Mouse (Mus musculus) G1E-ER4 (cell line): ENCODE data around the gene Wdr86. TPM values are rescaled to one million over a fixed set of nuclear protein-coding genes. Genes with fewer than 3 reads are reported as not detected.

Experiments
- GATA1 ChIP-seq: IDR thresholded peaks from one replicate; pipeline ENCODE4 v1.8.0; 2012; ENCODE audit warnings: low read length, inconsistent platforms
- polyA plus RNA-seq: library from polyadenylated mRNA; stranded (reverse); fragments of >175 nt; gene quantifications from 2 replicates; pipeline ENCODE4 v1.2.3, GENCODE M21; 2012

The Wdr86 gene
- polyA plus RNA-seq, 1 experiment = not detected

DNA sequence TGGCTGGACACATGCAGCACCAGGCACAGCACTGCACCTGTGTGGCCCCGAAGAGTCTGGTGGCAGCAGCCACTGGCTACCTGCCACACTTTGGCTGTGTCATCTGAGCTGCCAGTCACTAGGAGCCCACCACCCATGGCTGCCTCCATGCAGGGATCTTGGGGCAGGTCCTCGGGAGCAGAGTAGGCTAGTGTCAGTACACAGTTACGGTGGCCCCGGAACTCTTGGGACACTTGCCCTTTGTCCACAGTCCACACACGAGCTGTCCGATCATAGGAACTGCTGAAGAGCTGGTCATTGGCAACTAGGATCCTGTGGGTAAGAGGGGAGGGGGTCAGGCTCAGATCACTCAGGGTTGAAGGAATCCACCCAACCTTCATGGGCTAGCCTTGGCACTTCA is 12.5 kb downstream of the Wdr86 start:
- no peak for TF ChIP-seq GATA1

DNA sequence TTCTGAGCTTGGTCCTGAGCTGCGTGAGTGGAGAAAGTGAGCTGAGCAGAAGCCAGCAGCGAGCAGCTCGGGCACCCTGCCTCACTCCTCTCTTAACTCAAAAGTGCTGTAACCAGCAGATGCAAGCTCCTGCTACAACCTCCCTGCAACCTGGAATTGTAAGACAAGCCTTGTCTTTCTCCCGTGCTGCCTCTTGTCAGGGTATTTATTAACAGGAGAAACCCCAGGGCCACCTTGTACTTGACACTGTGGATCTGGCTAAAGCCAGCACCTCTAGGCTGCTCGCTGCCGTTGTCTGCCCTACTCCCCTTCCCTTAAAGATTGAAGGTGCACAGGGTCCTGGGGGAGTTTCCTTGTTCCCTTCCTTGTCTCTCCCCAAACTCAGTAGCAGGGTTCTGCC is 16.5 kb downstream of the Wdr86 start:
- no peak for TF ChIP-seq GATA1

DNA sequence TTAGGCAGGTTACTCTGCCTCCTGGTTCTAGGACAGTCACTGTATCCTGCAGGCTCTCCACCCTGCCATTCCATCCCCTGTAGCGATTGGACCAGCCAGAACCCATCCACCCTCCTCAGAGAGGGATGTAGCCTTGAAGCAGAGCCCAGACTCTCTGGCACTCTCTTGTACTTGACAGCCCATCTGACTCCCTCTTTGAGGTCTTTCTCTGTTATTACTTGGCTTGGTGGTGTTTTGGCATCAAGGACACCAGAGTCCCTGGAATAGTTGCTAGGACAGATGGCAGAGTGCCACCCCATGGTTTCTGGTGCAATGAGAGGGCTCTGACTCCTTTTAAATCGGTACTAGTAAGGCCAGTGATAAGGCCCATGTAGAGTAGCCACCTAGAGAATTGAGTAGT is 17.3 kb downstream of the Wdr86 start:
- no peak for TF ChIP-seq GATA1

DNA sequence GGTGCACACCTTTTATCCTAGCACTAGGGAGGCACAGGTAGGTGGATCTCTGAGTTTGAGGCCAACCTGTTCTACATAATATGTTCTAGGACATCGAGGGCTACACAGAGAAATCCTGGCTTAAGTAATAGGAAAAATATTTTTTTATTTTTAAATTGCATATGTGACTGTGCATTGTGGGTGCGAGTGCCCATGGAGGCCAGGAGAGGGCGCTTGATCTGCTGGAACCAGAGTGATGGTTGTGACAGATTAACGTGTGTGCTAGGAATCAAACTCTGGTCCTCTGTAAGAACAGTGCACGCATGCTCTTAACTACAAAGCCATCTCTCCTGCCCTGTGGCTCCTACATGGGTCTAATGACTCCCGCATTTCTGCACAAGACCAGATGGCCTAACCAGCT is 18.9 kb downstream of the Wdr86 start:
- no peak for TF ChIP-seq GATA1

GRCm38 (mm10) chr5:24709962-24710361 is 20.6 kb downstream of the Wdr86 start:
- no peak for TF ChIP-seq GATA1

- no peak for TF ChIP-seq GATA1
Observed at GRCm38 (mm10) chr5:24704615-24705014, 25.9 kb downstream of the Wdr86 start.

- no peak for TF ChIP-seq GATA1
Observed at GRCm38 (mm10) chr5:24701271-24701670, 29.3 kb downstream of the Wdr86 start.

GRCm38 (mm10) chr5:24696704-24697103 is 33.8 kb downstream of the Wdr86 start:
- TF ChIP-seq GATA1 = no peak

DNA sequence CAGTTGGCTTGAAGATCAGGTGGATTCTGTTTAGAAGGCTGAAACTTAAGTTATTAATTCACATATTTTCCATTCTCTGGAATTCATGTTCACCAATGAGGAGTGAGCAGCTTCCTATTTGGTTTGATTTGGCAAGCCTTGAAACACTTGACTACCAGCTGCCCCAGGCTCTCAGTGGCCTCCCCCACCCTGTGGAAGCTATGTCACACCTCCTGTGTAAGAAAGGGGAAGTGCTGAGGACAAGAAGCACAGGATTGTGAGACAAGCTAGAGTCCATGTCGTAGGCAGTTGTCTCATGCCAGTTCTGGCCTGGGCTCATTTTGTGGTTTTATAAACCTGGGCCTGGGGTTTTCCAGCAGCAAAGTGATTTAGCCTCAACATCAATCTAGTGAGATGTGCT is 42.8 kb downstream of the Wdr86 start:
- TF ChIP-seq GATA1 = no peak

- no peak for TF ChIP-seq GATA1
Observed at GRCm38 (mm10) chr5:24686176-24686575, 44.4 kb downstream of the Wdr86 start.

GRCm38 (mm10) chr5:24685366-24686093 is 45.0 kb downstream of the Wdr86 start, which contains the start of gene Nub1:
TSS of gene Nub1 (plus strand) at chr5:24685532.
- TF ChIP-seq GATA1 = no peak

GRCm38 (mm10) chr5:24684578-24685365 is 45.8 kb downstream of the Wdr86 start:
- TF ChIP-seq GATA1 = no peak

- TF ChIP-seq GATA1 = no peak
Observed at GRCm38 (mm10) chr5:24681436-24681835, 49.1 kb downstream of the Wdr86 start.

- no peak for TF ChIP-seq GATA1
Observed at GRCm38 (mm10) chr5:24674238-24674637, 56.3 kb downstream of the Wdr86 start.

Other genes starting within 250 kb of the Wdr86 start
- gene Gbx1, start 203.5 kb downstream of the Wdr86 start, polyA plus RNA-seq = 0.01 TPM in 1 of 2 replicates, not detected in the other
- gene Asb10, start 189.7 kb downstream of the Wdr86 start, polyA plus RNA-seq = not detected in 2 replicates
- gene 4931409K22Rik, start 173.9 kb downstream of the Wdr86 start, polyA plus RNA-seq = not detected in 2 replicates
- gene Abcf2, start 153.3 kb downstream of the Wdr86 start, polyA plus RNA-seq = 120 and 124 TPM in 2 replicates
- gene Chpf2, start 144.0 kb downstream of the Wdr86 start, polyA plus RNA-seq = 26.9 and 36.2 TPM in 2 replicates
- not detected in 2 replicates for gene Smarcd3, start 106.3 kb downstream of the Wdr86 start, polyA plus RNA-seq
- gene Nub1, start 45.2 kb downstream of the Wdr86 start, polyA plus RNA-seq = 20.1 and 30.2 TPM in 2 replicates
- not detected in 2 replicates for gene Crygn, start 27.3 kb upstream of the Wdr86 start, polyA plus RNA-seq
- 31.7 and 37.0 TPM in 2 replicates for gene Rheb, start 111.9 kb upstream of the Wdr86 start, polyA plus RNA-seq